Mouse (Mus musculus): Measurements from ENCODE around the gene Dnmt3l.
"Not testable (repeated sequence)": the region's sequence is repeated elsewhere in the genome, so short reads cannot be mapped to it uniquely, and the experiment has no call there.

Dnmt3l gene

GRCm38 (mm10) chr10:78085711-78086110 lies 44.0 kb downstream of the Dnmt3l start:
- peak; percentile 13 for DNase-seq (ENCODE audit: low read depth)

- peak; percentile 91 for DNase-seq (ENCODE audit: low read depth)
These were observed 44.8 kb downstream of the Dnmt3l start for GRCm38 (mm10) chr10:78086444-78087061.

GRCm38 (mm10) chr10:78087101-78087511 lies 45.4 kb downstream of the Dnmt3l start:
- peak; percentile 81 for DNase-seq (ENCODE audit: low read depth)

GRCm38 (mm10) chr10:78090246-78090645 lies 48.5 kb downstream of the Dnmt3l start:
- DNase-seq (ENCODE audit: low read depth): peak; percentile 52

DNA sequence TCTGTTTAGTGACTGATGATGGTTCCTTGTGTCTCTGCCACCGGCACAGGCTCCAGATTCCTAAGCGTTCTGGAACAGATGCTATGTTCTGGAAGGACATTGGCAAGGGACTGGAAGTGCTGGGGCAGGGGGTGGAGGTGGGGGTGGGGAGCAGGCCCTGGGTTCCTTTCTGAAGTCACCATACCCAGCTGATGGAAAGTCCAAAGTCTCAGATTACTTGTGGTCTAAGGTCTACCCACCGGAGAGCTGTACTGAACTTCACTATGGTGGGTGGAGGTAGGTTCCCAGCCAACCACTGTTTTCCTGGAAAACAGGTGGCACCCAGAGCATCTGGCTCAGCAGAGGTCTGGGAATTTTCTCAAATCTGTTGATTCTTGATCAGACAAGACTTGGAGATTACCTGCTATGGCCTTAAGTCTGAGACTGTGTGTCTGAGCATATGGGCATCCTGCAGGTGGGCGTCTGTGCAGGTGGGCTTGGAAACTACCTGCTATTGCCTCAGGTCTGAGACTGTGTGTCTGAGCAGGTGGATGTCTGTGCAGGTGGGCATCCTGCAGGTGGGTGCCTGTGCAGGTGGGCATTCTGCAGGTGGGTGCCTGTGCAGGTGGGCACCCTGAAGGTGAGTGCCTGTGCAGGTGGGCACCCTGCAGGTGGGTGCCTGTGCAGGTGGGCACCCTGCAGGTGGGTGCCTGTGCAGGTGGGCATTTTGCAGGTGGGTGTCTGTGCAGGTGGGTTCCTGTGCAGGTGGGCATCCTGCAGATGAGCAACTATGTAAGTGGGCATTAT lies 49.2 kb downstream of the Dnmt3l start:
- DNase-seq (ENCODE audit: low read depth): no peak

GRCm38 (mm10) chr10:78091865-78092724 lies 50.3 kb downstream of the Dnmt3l start:
- DNase-seq (ENCODE audit: low read depth): peak; percentile 55

GRCm38 (mm10) chr10:78092725-78093029 lies 50.9 kb downstream of the Dnmt3l start:
- DNase-seq (ENCODE audit: low read depth): peak; percentile 84

GRCm38 (mm10) chr10:78095221-78095620 lies 53.5 kb downstream of the Dnmt3l start:
- no peak for DNase-seq (ENCODE audit: low read depth)

DNA sequence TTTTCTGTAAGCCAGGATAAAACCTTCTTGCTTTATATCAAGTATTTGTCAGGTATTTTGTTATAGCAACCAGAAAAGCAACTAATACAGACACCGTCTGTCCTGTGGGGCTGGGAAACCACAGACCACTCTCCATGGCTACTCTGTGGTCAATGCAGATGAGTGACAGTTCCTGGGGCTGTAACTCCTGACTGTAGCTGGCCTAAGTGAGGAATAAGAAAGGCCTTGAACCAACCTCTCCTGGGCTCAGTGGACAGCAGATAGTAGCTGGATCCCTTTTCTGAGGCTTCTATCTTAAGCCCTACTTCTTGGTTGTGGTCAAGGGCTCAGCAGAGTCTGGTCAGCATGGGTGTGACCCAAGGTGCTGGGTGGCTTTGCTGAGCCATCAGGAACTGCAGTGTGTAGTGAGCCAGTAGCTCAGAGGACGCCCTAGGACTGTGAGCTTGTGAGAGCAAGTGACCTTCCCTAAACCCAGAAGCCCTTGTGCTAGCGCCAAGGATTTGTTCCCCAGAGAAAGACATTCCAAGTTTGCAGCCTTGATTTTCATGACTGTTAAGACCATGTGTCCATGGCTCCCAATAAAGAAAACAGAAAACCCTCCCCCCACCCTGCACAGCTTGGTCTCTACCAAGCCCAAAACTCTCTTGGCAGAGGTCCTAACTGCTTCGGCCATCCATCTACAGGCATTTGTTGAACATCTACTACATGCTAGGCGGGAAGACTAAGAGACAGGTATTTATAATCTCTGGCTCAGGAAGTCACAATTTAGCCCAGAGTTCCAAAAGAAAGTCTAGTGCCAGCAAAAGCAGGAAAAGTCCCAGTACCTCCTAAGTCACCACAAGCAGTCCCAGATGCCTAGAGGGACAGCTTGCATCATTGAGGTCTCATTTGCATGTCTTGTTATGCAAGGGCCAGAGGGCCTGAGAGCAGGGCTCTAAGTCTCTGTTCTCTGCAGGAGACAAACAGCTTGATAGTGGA lies 54.5 kb downstream of the Dnmt3l start:
- no peak for DNase-seq (ENCODE audit: low read depth)

GRCm38 (mm10) chr10:78099860-78100259 lies 58.1 kb downstream of the Dnmt3l start:
- not testable (repeated sequence) for DNase-seq (ENCODE audit: low read depth)

- no peak for DNase-seq (ENCODE audit: low read depth)
These were observed 59.4 kb downstream of the Dnmt3l start for GRCm38 (mm10) chr10:78100989-78101780.

DNA sequence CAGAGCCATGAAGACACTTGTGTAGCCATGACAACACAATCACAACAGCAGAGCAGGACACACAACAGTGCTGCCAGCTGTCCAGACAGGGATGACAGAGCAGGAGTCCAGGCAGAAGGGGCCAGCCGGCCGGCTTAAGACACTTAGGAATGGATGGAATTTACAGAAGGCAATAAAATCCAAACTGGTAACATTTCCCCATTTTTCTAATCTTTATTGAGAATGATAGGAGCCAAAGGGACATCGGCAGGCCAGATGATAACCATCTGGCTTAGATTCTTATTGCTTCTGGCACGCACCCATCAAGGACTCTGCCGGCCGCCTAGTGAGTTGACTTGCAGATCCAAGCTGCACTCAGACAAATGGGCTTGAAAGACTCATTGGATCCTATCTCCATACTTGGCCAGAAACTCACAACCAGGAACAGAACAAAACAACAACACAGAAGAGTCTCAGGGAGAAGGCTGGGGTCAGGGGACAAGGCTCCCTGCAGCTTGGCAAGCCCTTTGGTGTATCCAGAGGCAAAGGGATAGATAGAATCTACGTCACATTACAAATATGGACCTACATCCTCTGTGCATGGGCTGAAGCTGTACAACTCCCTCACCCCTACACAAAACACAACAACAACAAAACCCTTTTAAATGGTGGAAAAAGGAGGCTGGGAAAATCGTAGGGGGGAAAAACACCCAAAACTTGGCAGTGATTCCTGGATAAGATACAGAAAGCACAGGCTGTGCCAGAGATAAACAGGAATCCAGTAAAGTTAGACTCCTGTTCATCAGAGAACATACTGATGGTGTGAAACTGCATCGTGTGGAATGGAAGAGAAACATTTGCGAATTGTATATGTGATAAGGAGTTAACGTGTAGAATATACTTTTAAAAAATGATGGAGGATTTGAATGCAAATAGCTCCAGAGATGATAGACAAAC lies 63.1 kb downstream of the Dnmt3l start:
- no peak for DNase-seq (ENCODE audit: low read depth)

DNA sequence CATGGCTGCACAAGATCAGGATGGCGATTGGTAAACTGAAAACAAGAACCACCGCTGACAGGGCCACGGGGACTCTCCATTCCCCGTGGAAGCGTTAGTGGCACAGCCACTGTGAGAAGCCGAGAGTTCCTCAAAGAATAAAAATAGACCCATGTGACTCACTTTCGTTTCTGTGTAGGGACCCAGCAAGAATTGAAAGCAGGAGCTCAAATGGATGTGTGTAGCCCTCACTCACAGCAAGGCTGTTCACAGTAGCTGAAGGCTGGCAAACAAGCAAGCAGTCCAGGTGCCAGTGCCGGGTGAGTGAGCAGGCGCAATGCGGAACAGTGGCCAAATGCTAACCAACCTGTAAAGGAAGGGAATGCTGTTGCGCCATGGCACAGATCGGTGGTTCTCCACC lies 63.8 kb downstream of the Dnmt3l start:
- no peak for DNase-seq (ENCODE audit: low read depth)

Data from induced T-regulatory cell, adult 2 months (primary cell).